Mouse (Mus musculus): ENCODE measurements around the gene Auts2. TPM values are rescaled to one million over a fixed set of nuclear protein-coding genes. Genes with fewer than 3 reads are reported as not detected.

Auts2 gene
- polyA plus RNA-seq, 1 experiment = 9.2 TPM

DNA sequence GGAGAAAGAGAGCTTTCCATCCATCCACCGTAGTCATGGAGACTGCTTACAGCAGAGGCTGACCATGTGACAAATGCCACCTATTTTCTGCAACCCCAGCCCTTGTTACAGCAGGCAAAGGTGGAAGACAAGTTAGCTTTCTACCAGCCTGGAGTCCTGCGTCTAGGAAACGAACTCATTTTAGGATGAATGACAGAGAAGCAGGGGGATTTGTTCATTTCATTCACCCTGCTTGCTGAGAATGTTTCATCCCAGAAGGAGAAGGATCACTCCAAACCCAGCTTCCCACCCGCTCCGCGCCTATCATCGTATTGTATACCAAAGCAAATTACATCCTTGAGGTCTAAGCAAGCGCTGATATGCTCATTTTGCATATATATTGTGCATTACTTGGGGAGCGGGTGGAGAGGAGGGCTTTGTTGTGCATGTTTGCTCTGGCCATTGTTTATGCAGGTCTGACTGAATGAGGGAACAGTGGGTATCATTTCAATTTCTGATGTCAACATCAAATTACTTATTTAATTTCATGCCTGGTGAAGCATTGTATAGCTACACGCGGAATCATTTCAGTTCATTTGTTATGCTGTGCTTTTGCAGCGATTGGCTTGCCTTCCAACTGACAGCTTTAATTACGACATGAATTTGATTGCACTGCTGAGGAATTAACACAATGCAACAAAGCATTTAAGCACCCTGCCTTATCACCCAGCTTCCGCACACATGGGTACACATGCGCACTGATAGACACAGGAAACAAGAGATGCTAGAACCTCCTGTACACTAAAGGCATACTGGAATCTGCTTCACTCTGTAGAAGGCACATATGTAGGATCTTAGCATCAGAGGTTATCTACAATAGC is 509.4 kb downstream of the Auts2 start:
- Histone ChIP-seq H3K27ac (ENCODE audit: insufficient read depth, low read depth, low read length) (no peak overlapping the region), H3K27me3 (replicated peaks; ENCODE audit: control insufficient read depth, insufficient read depth, low read length) (no peaks in the 10 kb centered on the region), H3K36me3 (ENCODE audit: control insufficient read depth, insufficient read depth, low read length) (no peaks in the 10 kb centered on the region), H3K4me3 (ENCODE audit: insufficient read depth, low read depth, low read length) (no peak overlapping the region), H3K4me1 (ENCODE audit: control insufficient read depth, insufficient read depth, low read length) (no peaks in the 10 kb centered on the region; the same call in 1 of the 2 replicates)
- DNase-seq = no peak
- WGBS = 81% methylated on average over 15 of the region's 15 CpGs
- TF ChIP-seq CTCF (conservative IDR thresholded peaks at IDR 0.05; ENCODE audit: insufficient read depth, insufficient read length, low read depth, low read length) (no peak), POLR2A (IDR thresholded peaks at IDR 0.05; ENCODE audit: low read depth, low read length) (no peak)

DNA sequence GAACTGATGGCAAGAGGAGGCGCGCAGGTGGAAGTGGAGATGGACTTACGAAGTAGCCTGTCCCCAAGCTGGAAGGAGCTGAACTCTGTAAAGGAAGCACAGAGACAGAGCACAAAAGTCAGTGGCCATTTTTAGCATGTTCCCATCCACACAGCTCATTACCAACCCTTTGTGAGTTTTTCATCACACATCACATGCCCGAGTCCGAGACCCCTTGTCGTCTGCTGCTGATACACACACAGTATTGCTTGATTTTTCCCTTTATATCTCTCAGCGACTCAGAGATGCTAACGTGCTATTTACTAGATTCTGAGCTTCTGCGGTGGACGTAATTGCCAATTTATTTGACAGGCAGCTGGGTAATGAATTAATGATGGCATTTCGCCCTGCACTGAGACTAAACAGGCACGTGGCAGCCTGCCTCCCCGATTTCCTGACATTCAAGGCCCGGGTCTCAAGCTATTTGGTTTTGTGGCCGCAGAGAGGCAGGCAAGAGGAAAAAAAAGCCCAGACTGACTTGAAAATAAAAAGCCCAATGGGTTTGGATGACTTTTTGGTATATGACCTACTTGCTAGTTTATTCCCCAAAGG is 512.1 kb downstream of the Auts2 start:
- TF ChIP-seq CTCF (conservative IDR thresholded peaks at IDR 0.05; ENCODE audit: insufficient read depth, insufficient read length, low read depth, low read length) (no peak), POLR2A (IDR thresholded peaks at IDR 0.05; ENCODE audit: low read depth, low read length) (no peak)
- Histone ChIP-seq H3K4me3 (ENCODE audit: insufficient read depth, low read depth, low read length) (no peak overlapping the region), H3K27me3 (replicated peaks; ENCODE audit: control insufficient read depth, insufficient read depth, low read length) (no peaks in the 10 kb centered on the region), H3K27ac (ENCODE audit: insufficient read depth, low read depth, low read length) (no peak overlapping the region), H3K36me3 (ENCODE audit: control insufficient read depth, insufficient read depth, low read length) (no peaks in the 10 kb centered on the region), H3K4me1 (ENCODE audit: control insufficient read depth, insufficient read depth, low read length) (peaks cover 11% of the 10 kb centered on the region; the same call in 1 of the 2 replicates)
- DNase-seq = no peak
- 76% methylated on average over 15 of the region's 15 CpGs for WGBS

DNA sequence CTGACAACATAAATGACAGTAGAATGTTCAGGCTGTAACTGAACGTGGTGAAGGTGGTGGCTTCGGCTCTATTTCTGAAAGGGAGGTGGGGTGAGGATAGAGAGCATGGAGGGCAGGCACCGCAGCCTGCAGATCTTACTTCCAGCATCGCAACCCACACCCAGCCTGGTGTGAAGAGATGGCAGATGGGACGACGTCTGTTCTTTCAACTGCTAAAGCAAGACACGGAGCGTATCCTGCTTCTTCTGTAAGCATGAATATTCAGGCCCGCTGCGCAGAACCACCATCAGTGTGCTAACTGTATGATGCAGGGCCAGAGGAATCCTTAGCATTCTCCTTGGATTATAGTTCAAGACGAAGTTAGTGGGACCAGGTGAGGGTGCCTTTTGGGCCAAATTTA is 513.5 kb downstream of the Auts2 start:
- Histone ChIP-seq H3K36me3 (ENCODE audit: control insufficient read depth, insufficient read depth, low read length) (no peaks in the 10 kb centered on the region), H3K27me3 (replicated peaks; ENCODE audit: control insufficient read depth, insufficient read depth, low read length) (no peaks in the 10 kb centered on the region), H3K27ac (ENCODE audit: insufficient read depth, low read depth, low read length) (no peak overlapping the region), H3K4me1 (ENCODE audit: control insufficient read depth, insufficient read depth, low read length) (peaks cover 11% of the 10 kb centered on the region; the same call in 1 of the 2 replicates), H3K4me3 (ENCODE audit: insufficient read depth, low read depth, low read length) (no peak overlapping the region)
- TF ChIP-seq CTCF (conservative IDR thresholded peaks at IDR 0.05; ENCODE audit: insufficient read depth, insufficient read length, low read depth, low read length) (no peak), POLR2A (IDR thresholded peaks at IDR 0.05; ENCODE audit: low read depth, low read length) (no peak)
- 94% methylated on average over 11 of the region's 11 CpGs for WGBS
- no peak for DNase-seq

DNA sequence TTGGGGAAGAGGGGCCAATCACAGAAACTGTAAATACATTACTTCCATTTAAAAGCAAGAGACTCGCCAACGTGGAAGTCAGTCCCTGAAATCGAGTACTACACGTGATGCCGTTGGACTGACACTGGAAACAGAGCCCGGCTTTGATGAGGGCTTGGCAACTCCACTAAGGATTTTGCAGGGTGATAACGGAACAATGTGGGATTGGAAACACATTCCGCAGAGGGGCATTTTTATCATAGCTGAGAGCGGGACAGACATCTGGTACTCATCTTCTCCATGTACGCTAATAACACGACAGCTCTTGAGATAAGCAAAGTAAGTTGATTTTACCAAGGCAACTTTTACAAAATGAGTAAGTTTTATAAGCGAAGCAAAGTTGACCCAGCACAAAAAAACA is 514.1 kb downstream of the Auts2 start:
- H3K36me3 ChIP-seq (ENCODE audit: control insufficient read depth, insufficient read depth, low read length) = no peaks in the 10 kb centered on the region
- no peak overlapping the region for H3K27ac ChIP-seq (ENCODE audit: insufficient read depth, low read depth, low read length)
- no peak for TF ChIP-seq CTCF (conservative IDR thresholded peaks at IDR 0.05; ENCODE audit: insufficient read depth, insufficient read length, low read depth, low read length)
- no peak for TF ChIP-seq POLR2A (IDR thresholded peaks at IDR 0.05; ENCODE audit: low read depth, low read length)
- peaks cover 11% of the 10 kb centered on the region; the same call in 1 of the 2 replicates for H3K4me1 ChIP-seq (ENCODE audit: control insufficient read depth, insufficient read depth, low read length)
- WGBS = 89% methylated on average over 12 of the region's 12 CpGs
- no peak overlapping the region for H3K4me3 ChIP-seq (ENCODE audit: insufficient read depth, low read depth, low read length)
- no peaks in the 10 kb centered on the region for H3K27me3 ChIP-seq (replicated peaks; ENCODE audit: control insufficient read depth, insufficient read depth, low read length)
- no peak for DNase-seq

DNA sequence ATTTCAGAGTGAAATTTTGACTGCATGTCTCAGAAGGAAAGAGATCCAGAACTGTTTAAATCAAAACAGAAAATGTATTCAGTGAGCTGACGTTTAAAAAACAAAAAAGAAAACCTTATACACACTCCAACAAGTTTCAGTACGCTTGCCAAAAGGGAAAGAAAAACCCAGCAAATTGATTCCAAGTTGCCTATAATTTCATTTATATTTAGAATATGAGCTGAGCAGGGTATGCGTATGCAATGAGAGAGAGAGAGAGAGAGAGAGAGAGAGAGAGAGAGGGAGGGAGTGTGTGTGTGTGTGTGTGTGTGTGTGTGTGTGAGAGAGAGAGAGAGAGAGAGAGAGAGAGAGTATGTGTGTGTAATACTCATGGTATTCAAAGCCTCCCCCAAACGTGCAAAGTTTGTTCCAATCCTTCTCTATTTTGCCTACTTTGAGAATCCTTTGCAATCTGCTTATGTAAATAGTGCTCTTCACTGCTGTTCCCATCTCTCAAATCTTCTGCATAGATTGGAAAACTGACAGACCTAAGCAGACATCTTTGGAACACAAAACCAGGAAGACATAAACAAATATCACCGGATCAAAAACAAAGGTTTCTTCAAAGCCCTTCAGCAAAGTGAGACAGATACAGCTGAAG is 515.2 kb downstream of the Auts2 start:
- TF ChIP-seq POLR2A (IDR thresholded peaks at IDR 0.05; ENCODE audit: low read depth, low read length) = no peak
- no peaks in the 10 kb centered on the region for H3K27me3 ChIP-seq (replicated peaks; ENCODE audit: control insufficient read depth, insufficient read depth, low read length)
- H3K27ac ChIP-seq (ENCODE audit: insufficient read depth, low read depth, low read length) = no peak overlapping the region
- no peak for DNase-seq
- H3K4me1 ChIP-seq (ENCODE audit: control insufficient read depth, insufficient read depth, low read length) = peaks cover 11% of the 10 kb centered on the region; the same call in 1 of the 2 replicates
- 57% methylated on average over 5 of the region's 5 CpGs for WGBS
- no peaks in the 10 kb centered on the region for H3K36me3 ChIP-seq (ENCODE audit: control insufficient read depth, insufficient read depth, low read length)
- no peak overlapping the region for H3K4me3 ChIP-seq (ENCODE audit: insufficient read depth, low read depth, low read length)

DNA sequence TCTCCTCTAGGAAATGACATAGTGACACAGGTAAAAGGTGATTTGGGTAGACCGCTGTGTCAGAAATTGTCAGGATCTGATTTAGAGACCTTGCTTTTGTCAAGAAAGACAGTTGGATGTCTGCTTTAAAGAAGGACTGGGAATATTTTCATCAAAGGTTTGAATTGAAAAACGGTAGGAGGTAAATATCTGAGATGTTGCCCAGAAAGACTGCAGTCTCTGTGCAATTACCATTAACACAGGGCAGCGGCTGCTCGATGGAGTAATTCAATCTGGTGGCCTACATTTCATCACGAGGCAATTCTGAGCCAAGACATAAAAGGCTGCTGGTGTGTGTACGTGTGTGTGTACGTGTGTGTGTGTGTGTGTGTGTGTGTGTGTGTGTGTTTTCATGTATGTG is 529.8 kb downstream of the Auts2 start:
- Histone ChIP-seq H3K27me3 (replicated peaks; ENCODE audit: control insufficient read depth, insufficient read depth, low read length) (no peaks in the 10 kb centered on the region), H3K27ac (ENCODE audit: insufficient read depth, low read depth, low read length) (no peak overlapping the region), H3K4me1 (ENCODE audit: control insufficient read depth, insufficient read depth, low read length) (no peaks in the 10 kb centered on the region), H3K36me3 (ENCODE audit: control insufficient read depth, insufficient read depth, low read length) (no peaks in the 10 kb centered on the region), H3K4me3 (ENCODE audit: insufficient read depth, low read depth, low read length) (no peak overlapping the region)
- no peak for DNase-seq
- 65% methylated on average over 7 of the region's 7 CpGs for WGBS
- TF ChIP-seq POLR2A (IDR thresholded peaks at IDR 0.05; ENCODE audit: low read depth, low read length) (no peak), CTCF (conservative IDR thresholded peaks at IDR 0.05; ENCODE audit: insufficient read depth, insufficient read length, low read depth, low read length) (no peak)

DNA sequence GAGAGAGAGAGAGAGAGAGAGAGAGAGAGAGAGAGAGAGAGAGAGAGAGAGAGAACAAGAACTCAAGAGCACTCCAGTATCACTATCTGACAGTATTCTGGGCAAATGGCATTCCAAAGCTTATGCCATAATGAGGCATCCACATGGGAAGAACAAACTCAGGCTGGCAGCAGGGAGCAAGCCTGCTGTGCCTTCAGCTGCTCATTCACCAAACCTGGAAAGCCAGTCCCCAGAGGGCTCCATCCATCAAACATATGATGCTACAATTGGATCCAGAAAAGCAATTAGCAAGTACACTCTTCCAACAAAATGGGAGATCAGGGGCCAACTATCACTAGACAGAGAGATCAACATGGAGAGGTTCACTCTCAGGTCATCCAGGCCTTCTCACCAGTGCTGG is 531.3 kb downstream of the Auts2 start:
- Histone ChIP-seq H3K27ac (ENCODE audit: insufficient read depth, low read depth, low read length) (no peak overlapping the region), H3K4me1 (ENCODE audit: control insufficient read depth, insufficient read depth, low read length) (no peaks in the 10 kb centered on the region), H3K4me3 (ENCODE audit: insufficient read depth, low read depth, low read length) (no peak overlapping the region), H3K27me3 (replicated peaks; ENCODE audit: control insufficient read depth, insufficient read depth, low read length) (no peaks in the 10 kb centered on the region), H3K36me3 (ENCODE audit: control insufficient read depth, insufficient read depth, low read length) (no peaks in the 10 kb centered on the region)
- no peak for DNase-seq
- TF ChIP-seq POLR2A (IDR thresholded peaks at IDR 0.05; ENCODE audit: low read depth, low read length) (no peak), CTCF (conservative IDR thresholded peaks at IDR 0.05; ENCODE audit: insufficient read depth, insufficient read length, low read depth, low read length) (no peak)

All from kidney, adult 2 months (tissue).